Mouse (Mus musculus): ENCODE results near the gene Ndufb7. TPM values are rescaled to one million over a fixed set of nuclear protein-coding genes. Genes with fewer than 3 reads are reported as not detected.
"Not testable (repeated sequence)": the region's sequence is repeated elsewhere in the genome, so short reads cannot be mapped to it uniquely, and the experiment has no call there.

Ndufb7 gene
- 333 and 339 TPM in 2 replicates for polyA plus RNA-seq (2014; fragmentation: Nextera tagmentation; extraction: Ambion mirVana)

DNA sequence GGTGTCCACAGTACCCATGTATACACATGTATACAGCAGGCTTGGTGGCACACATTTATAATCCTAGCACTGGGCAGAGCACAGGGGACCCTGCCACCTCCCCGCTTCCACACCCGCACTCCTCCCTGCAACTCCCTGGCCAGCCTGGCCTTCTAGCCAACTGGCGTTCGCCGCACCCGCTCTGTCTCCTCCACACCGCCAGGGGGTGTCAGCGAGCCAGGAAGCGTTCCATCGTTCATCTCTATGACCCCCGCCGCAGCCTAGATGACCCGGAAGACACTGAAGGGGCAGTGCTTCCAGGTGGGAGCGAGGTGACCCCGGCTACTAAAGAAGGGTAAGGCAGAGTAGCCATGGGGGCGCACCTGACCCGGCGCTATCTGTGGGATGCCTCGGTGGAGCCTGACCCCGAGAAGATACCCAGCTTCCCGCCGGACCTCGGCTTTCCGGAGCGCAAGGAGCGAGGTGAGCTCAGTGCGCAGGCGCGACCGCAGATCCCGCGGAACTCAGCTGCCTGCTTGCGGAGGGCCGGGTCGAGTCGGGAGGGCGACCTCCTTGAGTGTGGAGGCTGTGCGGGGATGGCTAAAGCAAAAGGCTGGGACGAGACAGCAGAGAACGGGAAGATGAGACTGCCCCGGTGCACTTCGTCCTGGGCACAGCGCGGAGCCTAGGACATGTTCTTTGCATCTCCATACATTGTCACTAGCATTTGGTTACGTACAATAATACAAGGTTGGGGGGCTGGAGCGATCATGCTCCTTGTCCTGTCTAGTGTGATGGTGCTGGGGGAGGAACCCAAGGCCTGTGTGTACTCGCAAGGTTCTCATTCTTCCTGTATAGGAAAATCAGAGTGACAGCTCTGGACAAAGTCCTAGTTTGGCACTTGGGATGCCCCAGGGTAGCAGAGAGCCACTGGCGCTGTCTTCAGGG is at the start of gene Ndufb7:
Ndufb7 (plus strand) TSS at position 203 of the 927 bp plus-strand sequence.
- Histone ChIP-seq H3K4me1 (replicated peaks; ENCODE audit: control insufficient read depth, insufficient read depth, low read length) (0 out of 2 replicates have a peak, but pooled peaks cover 4% of the 10 kb centered on the region), H3K4me2 (ENCODE audit: low read depth, low read length, severe bottlenecking) (peak within 1 kb of the TSS; percentile 76), H3K27ac (ENCODE audit: low read depth, low read length) (0 out of 2 replicates have a peak within 1 kb of the TSS, but pooled peaks have one; percentile 18), H3K4me3 (ENCODE audit: low read depth, low read length) (peak within 1 kb of the TSS; percentile 76), H3K9me3 (ENCODE audit: control insufficient read depth, low read length) (no peaks in the 10 kb centered on the region), H3K36me3 (ENCODE audit: control insufficient read depth, insufficient read depth, low read length) (no peaks in the 10 kb centered on the region; the same call in 1 of the 2 replicates), H3K27me3 (ENCODE audit: control insufficient read depth, insufficient read depth, low read length) (no peaks in the 10 kb centered on the region), H3K9ac (ENCODE audit: low read length) (peak within 1 kb of the TSS; percentile 58)
- peak; percentile 96 for DNase-seq (ENCODE audit: low spot score)
- WGBS = under 1% methylated on average over 48 of the region's 48 CpGs
- ATAC-seq (replicated peaks; ENCODE audit: low FRiP score) = peak; percentile 89

DNA sequence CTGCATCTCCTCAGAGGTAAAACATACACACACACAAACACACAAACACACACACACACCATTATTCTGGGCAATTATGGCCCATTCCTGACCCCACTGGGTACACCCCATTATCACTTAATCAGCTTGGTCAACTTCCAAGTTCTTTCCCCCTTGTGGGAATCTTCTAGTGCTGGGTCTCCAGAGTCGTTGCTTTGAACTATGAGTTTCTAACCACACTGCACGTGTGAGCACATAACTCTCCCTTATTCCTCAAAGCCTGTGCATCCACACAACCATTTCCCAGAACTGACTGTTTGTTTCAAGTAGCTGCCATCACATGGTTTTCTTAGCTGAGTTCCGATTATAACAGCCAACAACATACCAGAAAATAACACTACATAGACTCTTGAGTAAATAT is 46.0 kb upstream of the Ndufb7 start:
- no peak overlapping the region for H3K9ac ChIP-seq (ENCODE audit: low read length)
- no peak for DNase-seq (ENCODE audit: low spot score)
- no peak overlapping the region for H3K27ac ChIP-seq (ENCODE audit: low read depth, low read length)
- no peaks in the 10 kb centered on the region for H3K9me3 ChIP-seq (ENCODE audit: control insufficient read depth, low read length)
- no peak overlapping the region for H3K4me3 ChIP-seq (ENCODE audit: low read depth, low read length)
- no peak for ATAC-seq (replicated peaks; ENCODE audit: low FRiP score)
- no peaks in the 10 kb centered on the region for H3K36me3 ChIP-seq (ENCODE audit: control insufficient read depth, insufficient read depth, low read length)
- WGBS = 83% methylated on average over 3 of the region's 3 CpGs
- no peak overlapping the region for H3K4me2 ChIP-seq (ENCODE audit: low read depth, low read length, severe bottlenecking)
- no peaks in the 10 kb centered on the region for H3K4me1 ChIP-seq (replicated peaks; ENCODE audit: control insufficient read depth, insufficient read depth, low read length)
- no peaks in the 10 kb centered on the region for H3K27me3 ChIP-seq (ENCODE audit: control insufficient read depth, insufficient read depth, low read length)

DNA sequence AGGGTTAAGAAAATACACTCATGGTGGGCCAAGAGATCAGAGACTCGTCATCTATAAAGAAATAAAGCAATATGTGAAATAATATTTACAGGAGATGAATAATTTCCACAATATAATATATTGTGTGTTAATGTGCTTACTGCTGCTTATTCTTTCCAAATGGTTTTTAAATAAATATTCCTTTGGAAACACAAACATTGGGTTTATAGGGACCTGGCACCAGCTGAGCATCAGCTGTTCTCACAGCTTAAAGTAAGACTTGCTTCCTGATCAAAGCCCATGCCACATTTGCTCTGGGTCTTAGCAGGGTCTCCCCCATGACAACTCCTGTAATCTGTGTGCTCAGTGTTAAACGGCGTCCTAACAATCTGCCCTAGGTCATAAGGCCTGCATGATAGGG is 45.6 kb upstream of the Ndufb7 start:
- not testable (repeated sequence) for H3K4me1 ChIP-seq (replicated peaks; ENCODE audit: control insufficient read depth, insufficient read depth, low read length); DNase-seq (ENCODE audit: low spot score); H3K4me3 ChIP-seq (ENCODE audit: low read depth, low read length); H3K9ac ChIP-seq (ENCODE audit: low read length); H3K27ac ChIP-seq (ENCODE audit: low read depth, low read length); H3K36me3 ChIP-seq (ENCODE audit: control insufficient read depth, insufficient read depth, low read length); ATAC-seq (replicated peaks; ENCODE audit: low FRiP score); H3K9me3 ChIP-seq (ENCODE audit: control insufficient read depth, low read length); H3K4me2 ChIP-seq (ENCODE audit: low read depth, low read length, severe bottlenecking); H3K27me3 ChIP-seq (ENCODE audit: control insufficient read depth, insufficient read depth, low read length)
- WGBS = 80% methylated on average over 3 of the region's 3 CpGs

DNA sequence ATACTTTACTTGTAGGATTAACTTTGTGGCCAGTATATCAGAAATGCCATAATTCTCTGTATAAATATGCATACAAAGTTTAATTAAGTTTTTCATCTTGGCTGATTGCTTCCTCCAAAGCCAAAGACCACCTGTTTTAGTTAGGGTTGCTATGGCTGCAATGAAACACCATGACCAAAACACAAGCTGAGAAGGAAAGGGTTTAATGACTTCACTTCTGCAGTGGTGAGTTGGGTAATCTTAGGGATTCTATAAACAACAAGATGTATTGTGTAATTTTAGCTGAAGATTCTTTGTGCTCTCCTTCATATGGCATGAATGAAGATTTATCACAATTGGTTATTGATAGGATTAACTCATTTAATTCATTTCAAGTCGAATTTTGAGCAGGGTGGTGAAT is 45.2 kb upstream of the Ndufb7 start:
- Histone ChIP-seq H3K9me3 (ENCODE audit: control insufficient read depth, low read length) (no peaks in the 10 kb centered on the region), H3K4me2 (ENCODE audit: low read depth, low read length, severe bottlenecking) (no peak overlapping the region), H3K4me3 (ENCODE audit: low read depth, low read length) (no peak overlapping the region), H3K36me3 (ENCODE audit: control insufficient read depth, insufficient read depth, low read length) (no peaks in the 10 kb centered on the region), H3K9ac (ENCODE audit: low read length) (no peak overlapping the region), H3K4me1 (replicated peaks; ENCODE audit: control insufficient read depth, insufficient read depth, low read length) (no peaks in the 10 kb centered on the region), H3K27ac (ENCODE audit: low read depth, low read length) (no peak overlapping the region), H3K27me3 (ENCODE audit: control insufficient read depth, insufficient read depth, low read length) (no peaks in the 10 kb centered on the region)
- 32% methylated on average over 1 of the region's 1 CpGs for WGBS
- DNase-seq (ENCODE audit: low spot score) (no peak), ATAC-seq (replicated peaks; ENCODE audit: low FRiP score) (no peak)

DNA sequence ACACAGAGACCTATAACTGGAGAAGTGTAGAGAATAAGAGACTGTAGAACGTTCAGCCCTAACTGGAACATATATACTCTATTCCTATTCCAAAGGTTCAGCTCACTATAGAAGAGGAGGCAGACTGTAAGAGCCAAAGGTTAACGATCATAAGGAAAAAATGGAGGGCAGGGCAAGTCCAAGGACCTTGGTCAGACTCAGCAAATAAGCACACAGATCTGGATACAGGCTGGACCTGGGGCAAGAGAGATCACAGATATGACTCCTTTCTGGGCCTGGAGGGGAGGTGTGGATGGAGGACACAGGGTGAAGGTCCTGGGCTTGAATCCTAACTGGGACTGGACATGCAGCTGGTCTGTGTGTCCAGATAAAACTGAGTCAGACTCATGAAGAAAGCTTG is 31.7 kb upstream of the Ndufb7 start:
- H3K36me3 ChIP-seq (ENCODE audit: control insufficient read depth, insufficient read depth, low read length) = no peaks in the 10 kb centered on the region
- 86% methylated on average over 2 of the region's 2 CpGs for WGBS
- H3K4me1 ChIP-seq (replicated peaks; ENCODE audit: control insufficient read depth, insufficient read depth, low read length) = no peaks in the 10 kb centered on the region
- ATAC-seq (replicated peaks; ENCODE audit: low FRiP score) (no peak), DNase-seq (ENCODE audit: low spot score) (no peak)
- H3K9ac ChIP-seq (ENCODE audit: low read length) = no peak overlapping the region
- H3K27me3 ChIP-seq (ENCODE audit: control insufficient read depth, insufficient read depth, low read length) = no peaks in the 10 kb centered on the region
- no peaks in the 10 kb centered on the region for H3K9me3 ChIP-seq (ENCODE audit: control insufficient read depth, low read length)
- H3K4me2 ChIP-seq (ENCODE audit: low read depth, low read length, severe bottlenecking) = no peak overlapping the region
- H3K4me3 ChIP-seq (ENCODE audit: low read depth, low read length) = no peak overlapping the region
- H3K27ac ChIP-seq (ENCODE audit: low read depth, low read length) = no peak overlapping the region

DNA sequence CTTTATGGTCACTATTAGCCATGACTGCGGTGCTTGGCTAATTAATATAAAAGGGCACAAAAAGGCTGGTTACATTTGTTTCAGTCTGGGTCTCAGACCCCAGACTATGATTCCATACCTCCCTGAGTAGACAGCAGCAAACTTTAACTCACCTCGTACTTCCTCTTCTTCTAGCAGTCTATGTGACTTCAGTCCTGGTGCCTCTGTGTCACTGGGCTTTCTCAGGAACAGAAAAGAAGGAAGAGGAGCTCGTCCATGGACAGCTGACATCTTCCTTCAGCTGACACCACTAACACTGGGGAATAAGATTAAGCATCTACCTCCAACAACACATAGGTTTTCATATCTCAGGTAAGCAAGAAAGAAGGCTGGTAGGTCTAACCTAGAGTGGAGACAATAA is 30.7 kb upstream of the Ndufb7 start, which contains the start of gene Olfr370:
Olfr370 (plus strand) TSS at position 45 of the 400 bp plus-strand sequence.
- H3K4me1 ChIP-seq (replicated peaks; ENCODE audit: control insufficient read depth, insufficient read depth, low read length) = no peaks in the 10 kb centered on the region
- 72% methylated on average over 3 of the region's 3 CpGs for WGBS
- ATAC-seq (replicated peaks; ENCODE audit: low FRiP score) (no peak), DNase-seq (ENCODE audit: low spot score) (no peak)
- H3K27ac ChIP-seq (ENCODE audit: low read depth, low read length) = no peak within 1 kb of the TSS
- no peaks in the 10 kb centered on the region for H3K9me3 ChIP-seq (ENCODE audit: control insufficient read depth, low read length)
- no peak within 1 kb of the TSS for H3K9ac ChIP-seq (ENCODE audit: low read length)
- H3K4me3 ChIP-seq (ENCODE audit: low read depth, low read length) = no peak within 1 kb of the TSS
- no peaks in the 10 kb centered on the region for H3K36me3 ChIP-seq (ENCODE audit: control insufficient read depth, insufficient read depth, low read length)
- H3K27me3 ChIP-seq (ENCODE audit: control insufficient read depth, insufficient read depth, low read length) = no peaks in the 10 kb centered on the region
- H3K4me2 ChIP-seq (ENCODE audit: low read depth, low read length, severe bottlenecking) = no peak within 1 kb of the TSS

DNA sequence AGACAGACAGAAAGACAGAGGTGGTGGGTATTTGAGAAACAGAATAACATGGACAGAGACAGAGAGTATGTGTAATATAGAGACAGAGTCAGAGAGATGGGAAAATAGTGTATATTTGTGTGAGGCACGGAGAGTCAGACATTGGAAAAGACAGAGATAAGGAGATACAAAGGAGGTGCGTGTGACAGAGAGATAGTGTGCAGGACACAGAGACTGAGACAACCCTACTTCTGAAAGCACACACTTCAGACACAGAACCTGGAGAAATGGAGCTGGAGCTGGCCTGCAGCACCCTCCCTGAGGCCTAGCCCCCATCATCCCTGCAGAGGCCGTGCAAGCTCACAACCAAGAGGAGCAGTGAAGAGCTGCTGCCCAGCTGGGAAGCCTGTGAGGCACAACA is 3.8 kb upstream of the Ndufb7 start:
- H3K27me3 ChIP-seq (ENCODE audit: control insufficient read depth, insufficient read depth, low read length) = no peaks in the 10 kb centered on the region
- no peaks in the 10 kb centered on the region for H3K9me3 ChIP-seq (ENCODE audit: control insufficient read depth, low read length)
- ATAC-seq (replicated peaks; ENCODE audit: low FRiP score) (no peak), DNase-seq (ENCODE audit: low spot score) (no peak)
- H3K4me1 ChIP-seq (replicated peaks; ENCODE audit: control insufficient read depth, insufficient read depth, low read length) = 0 out of 2 replicates have a peak, but pooled peaks cover under 1% of the 10 kb centered on the region
- H3K4me3 ChIP-seq (ENCODE audit: low read depth, low read length) = no peak overlapping the region
- no peak overlapping the region for H3K9ac ChIP-seq (ENCODE audit: low read length)
- 85% methylated on average over 3 of the region's 3 CpGs for WGBS
- no peaks in the 10 kb centered on the region for H3K36me3 ChIP-seq (ENCODE audit: control insufficient read depth, insufficient read depth, low read length)
- no peak overlapping the region for H3K27ac ChIP-seq (ENCODE audit: low read depth, low read length)
- no peak overlapping the region for H3K4me2 ChIP-seq (ENCODE audit: low read depth, low read length, severe bottlenecking)

DNA sequence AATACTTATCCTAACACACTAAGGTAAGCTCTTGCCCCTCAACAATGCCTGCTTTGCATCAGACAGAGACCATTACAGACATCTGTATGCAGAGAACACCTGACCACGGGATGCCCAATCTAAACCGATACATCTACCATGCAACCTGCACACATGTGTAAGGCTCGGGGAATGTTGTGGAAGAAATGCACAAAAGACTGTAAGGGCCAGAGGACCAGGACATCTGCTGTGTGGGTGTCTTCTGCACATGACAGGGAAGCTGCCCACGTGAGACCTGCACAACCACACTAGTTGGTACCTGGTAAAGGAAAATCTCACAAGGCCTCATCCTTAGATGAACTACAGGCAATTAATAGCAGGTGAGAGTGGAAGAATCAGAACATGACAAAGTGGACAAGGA is 3.2 kb upstream of the Ndufb7 start:
- Histone ChIP-seq H3K9me3 (ENCODE audit: control insufficient read depth, low read length) (no peaks in the 10 kb centered on the region), H3K36me3 (ENCODE audit: control insufficient read depth, insufficient read depth, low read length) (no peaks in the 10 kb centered on the region), H3K9ac (ENCODE audit: low read length) (no peak overlapping the region), H3K4me1 (replicated peaks; ENCODE audit: control insufficient read depth, insufficient read depth, low read length) (0 out of 2 replicates have a peak, but pooled peaks cover 4% of the 10 kb centered on the region), H3K4me3 (ENCODE audit: low read depth, low read length) (no peak overlapping the region), H3K27me3 (ENCODE audit: control insufficient read depth, insufficient read depth, low read length) (no peaks in the 10 kb centered on the region), H3K4me2 (ENCODE audit: low read depth, low read length, severe bottlenecking) (no peak overlapping the region), H3K27ac (ENCODE audit: low read depth, low read length) (no peak overlapping the region)
- WGBS = 79% methylated on average over 4 of the region's 4 CpGs
- ATAC-seq (replicated peaks; ENCODE audit: low FRiP score) (no peak), DNase-seq (ENCODE audit: low spot score) (no peak)

All from forebrain, embryonic 11.5 days (tissue).